Mouse (Mus musculus): ENCODE measurements around the gene Abca7. TPM values are rescaled to one million over a fixed set of nuclear protein-coding genes. Genes with fewer than 3 reads are reported as not detected.
A peak's percentile ranks its signal among the peaks of the same experiment; 100 is the strongest.

The Abca7 gene
- total RNA-seq, 2 experiments from 2014 or later, result 16.0 to 19.8 TPM

- no peak for DNase-seq
Measured at GRCm38 (mm10) chr10:79974087-79974486, 22.2 kb upstream of the Abca7 start.

GRCm38 (mm10) chr10:79974668-79975067 lies 21.6 kb upstream of the Abca7 start:
- DNase-seq, result no peak

GRCm38 (mm10) chr10:79976071-79976721 lies 20.1 kb upstream of the Abca7 start:
- DNase-seq, result no peak

GRCm38 (mm10) chr10:79976722-79977107 lies 19.6 kb upstream of the Abca7 start:
- no peak for DNase-seq

- DNase-seq, result no peak
Measured at GRCm38 (mm10) chr10:79977324-79977723, 19.0 kb upstream of the Abca7 start.

- no peak for DNase-seq
Measured at GRCm38 (mm10) chr10:79978061-79978460, 18.2 kb upstream of the Abca7 start.

GRCm38 (mm10) chr10:79979401-79980155 lies 16.7 kb upstream of the Abca7 start:
- DNase-seq, result no peak

- no peak for DNase-seq
Measured at GRCm38 (mm10) chr10:79983205-79983604, 13.1 kb upstream of the Abca7 start.

GRCm38 (mm10) chr10:79983670-79984069 lies 12.6 kb upstream of the Abca7 start:
- peak; percentile 78 for DNase-seq

- peak; percentile 94 for DNase-seq
Measured at GRCm38 (mm10) chr10:79984195-79984816, 12.0 kb upstream of the Abca7 start, which contains the start of gene Tmem259. Gene Tmem259 (minus strand): TSS chr10:79984330.

GRCm38 (mm10) chr10:79984871-79985270 lies 11.4 kb upstream of the Abca7 start:
- peak; percentile 94 for DNase-seq

GRCm38 (mm10) chr10:79985334-79986231 lies 10.7 kb upstream of the Abca7 start:
- DNase-seq, result peak; percentile 63

GRCm38 (mm10) chr10:79986232-79986878 lies 9.9 kb upstream of the Abca7 start:
- peak; percentile 78 for DNase-seq

GRCm38 (mm10) chr10:79986963-79987362 lies 9.3 kb upstream of the Abca7 start:
- peak; percentile 92 for DNase-seq

- DNase-seq, result no peak
Measured at GRCm38 (mm10) chr10:79987771-79988505, 8.4 kb upstream of the Abca7 start.

GRCm38 (mm10) chr10:79988506-79989271 lies 7.6 kb upstream of the Abca7 start, which contains the start of gene Cnn2:
Gene Cnn2 (plus strand): TSS chr10:79988584.
- DNase-seq, result peak; percentile 72

GRCm38 (mm10) chr10:79989272-79989786 lies 7.0 kb upstream of the Abca7 start:
- DNase-seq, result no peak

- no peak for DNase-seq
Measured at GRCm38 (mm10) chr10:79989870-79990269, 6.4 kb upstream of the Abca7 start.

GRCm38 (mm10) chr10:79991099-79991498 lies 5.2 kb upstream of the Abca7 start:
- DNase-seq, result no peak

- no peak for DNase-seq
Measured at GRCm38 (mm10) chr10:79991548-79991947, 4.7 kb upstream of the Abca7 start.
